Mouse (Mus musculus): ENCODE results near the gene Spata2.

The Spata2 gene
- long read RNA-seq, experiment 1, partial matches to known transcripts = 0 of 2 reads
- long read RNA-seq, experiment 1, other reads (novel, unspliced or antisense) = 2 of 2 reads
- long read RNA-seq, experiment 2, full-length matches to known transcripts = 1 of 4 reads
- long read RNA-seq, experiment 2, partial matches to known transcripts = 0 of 4 reads
- long read RNA-seq, experiment 2, other reads (novel, unspliced or antisense) = 3 of 4 reads

DNA sequence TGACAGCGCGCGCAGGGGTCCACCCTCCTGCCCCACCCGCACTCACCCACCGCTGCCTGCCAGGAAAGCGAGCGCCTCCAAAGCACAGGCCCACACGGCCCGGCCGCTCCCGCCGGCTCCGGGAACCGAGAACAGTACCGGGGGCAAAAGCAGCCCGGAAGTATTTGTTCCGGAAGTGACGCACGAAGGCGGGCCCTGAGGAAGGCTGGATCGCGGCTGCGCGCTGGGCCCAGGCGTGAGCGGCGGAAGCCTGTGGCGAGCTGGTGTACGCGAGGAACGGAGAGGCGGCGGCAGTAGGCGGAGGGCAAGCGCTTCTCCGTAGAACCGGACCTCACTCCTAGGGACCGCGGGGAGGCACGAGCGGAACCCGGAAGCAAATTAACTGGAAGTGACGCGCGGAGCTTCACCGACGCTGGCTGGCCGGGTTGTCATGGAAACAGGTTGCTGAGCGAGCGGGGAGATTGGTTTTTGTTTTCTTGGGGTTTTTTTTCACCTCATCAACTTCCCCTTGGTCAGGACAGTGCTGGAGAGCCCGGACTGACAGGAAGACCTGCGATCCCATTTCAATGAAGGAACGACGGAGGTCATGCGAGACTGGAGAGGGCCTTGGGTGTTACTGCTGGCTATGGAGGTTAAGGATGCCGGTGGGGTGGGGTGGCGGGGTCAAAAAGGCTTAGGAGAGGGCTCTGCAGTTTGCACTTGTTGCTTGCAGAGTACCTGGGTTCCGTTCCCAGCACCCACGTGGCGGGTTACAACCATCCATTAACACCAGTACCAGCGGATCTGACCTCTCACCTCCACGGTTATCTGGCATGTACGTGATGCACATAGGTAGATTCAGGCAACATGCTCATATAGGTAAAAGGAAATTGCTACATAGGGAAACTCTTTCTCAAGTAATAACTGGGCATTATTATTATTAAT, at the start of gene Spata2:
Gene Spata2 (minus strand): TSS at position 175 of the 924 bp plus-strand sequence.
- intact Hi-C loops (cut with DNase I) = no loop called here

DNA sequence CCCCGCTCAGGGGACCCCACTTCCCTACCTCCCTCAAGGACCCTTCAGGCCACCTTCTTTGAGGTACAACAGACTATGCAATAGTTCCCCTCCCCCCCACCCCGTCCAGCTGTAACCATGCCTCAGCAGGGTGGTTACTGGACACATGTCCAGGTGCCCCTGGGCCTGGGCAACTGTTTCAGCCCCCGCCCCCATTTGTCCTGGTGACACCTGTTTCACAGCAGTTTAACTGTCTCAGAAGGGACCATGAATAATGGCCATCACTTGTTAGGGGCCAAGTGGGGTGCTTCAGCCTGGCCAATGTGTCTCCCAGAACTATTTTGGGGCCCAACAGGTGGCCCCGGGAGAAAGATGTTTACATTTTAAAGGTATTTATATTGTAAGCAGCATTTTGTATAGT, 49.7 kb upstream of the Spata2 start:
- intact Hi-C loops (cut with DNase I) = no loop called here

GRCm38 (mm10) chr2:167541761-167542160, 49.1 kb upstream of the Spata2 start:
- intact Hi-C loops (cut with DNase I) = no loop called here

DNA sequence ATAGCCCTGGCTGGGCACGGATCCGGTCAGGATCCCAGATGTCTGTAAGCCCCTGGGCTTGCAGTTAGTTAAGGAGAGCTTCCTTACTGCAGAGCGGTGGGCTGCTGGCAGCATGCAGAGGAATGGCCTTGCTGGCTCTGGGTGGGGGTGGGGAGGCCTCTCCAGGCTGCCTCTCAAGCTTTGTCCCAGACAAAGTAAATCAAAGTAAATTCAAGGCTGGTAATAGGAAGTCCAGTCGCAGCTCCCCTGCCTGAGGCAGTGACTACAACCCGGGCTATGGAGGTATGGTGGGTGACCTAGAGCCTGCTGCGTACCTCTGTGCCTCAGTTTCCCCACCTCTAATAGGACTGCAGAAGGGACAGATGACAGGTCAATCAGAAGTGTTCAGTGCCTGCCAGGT, 48.6 kb upstream of the Spata2 start:
- intact Hi-C loops (cut with DNase I) = no loop called here

GRCm38 (mm10) chr2:167540477-167541110, 47.9 kb upstream of the Spata2 start:
- intact Hi-C loops (cut with DNase I) = no loop called here

DNA sequence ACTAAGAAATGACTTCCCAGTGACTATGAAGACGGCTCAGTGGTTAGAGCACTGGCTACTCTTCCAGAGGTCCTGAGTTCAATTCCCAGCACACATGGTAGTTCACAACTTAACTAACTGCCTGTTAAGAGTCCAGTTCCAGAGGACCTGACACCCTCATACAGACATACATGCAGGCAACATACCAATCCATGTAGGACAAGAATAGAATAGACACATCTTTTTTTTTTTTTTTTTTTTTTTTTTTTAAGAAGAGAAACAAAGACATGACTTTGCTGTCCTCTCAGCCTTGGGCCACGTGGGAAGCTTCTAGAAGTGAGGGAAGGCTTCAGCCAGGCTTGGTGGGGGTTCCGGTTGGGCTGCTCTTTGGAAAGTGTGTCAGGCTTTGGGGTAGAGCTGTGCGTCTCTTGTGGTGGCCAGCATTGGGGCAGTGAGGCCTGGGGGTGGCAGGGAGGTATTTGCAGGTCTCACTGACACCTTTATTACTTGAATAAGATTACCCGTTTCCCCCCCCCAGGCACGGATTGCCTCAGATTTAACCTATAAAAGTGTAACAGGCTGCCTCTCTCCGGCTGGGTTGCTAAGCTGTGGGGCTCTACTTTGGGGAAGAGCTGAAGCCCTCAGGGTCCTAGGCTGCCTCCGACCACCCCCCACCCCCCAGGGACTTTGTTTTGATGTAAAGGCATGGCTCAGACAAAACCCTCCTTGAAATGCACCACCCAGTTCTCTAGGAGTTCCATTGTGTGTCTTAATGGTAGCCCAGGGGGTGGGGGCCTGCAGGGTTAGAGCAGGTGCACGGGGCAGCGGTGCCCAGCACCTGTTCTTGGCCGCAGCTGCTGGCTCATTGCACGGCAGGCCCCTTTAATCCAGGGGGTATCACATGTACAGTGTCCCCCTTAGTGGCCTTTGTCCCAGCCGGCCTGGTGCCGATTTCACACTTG, 47.1 kb upstream of the Spata2 start:
- intact Hi-C loops (cut with DNase I) = loop anchor here (10.0 kb wide), 1 partner anchor 365 kb away; no protein-coding TSS in a partner anchor

GRCm38 (mm10) chr2:167538671-167539306, 46.1 kb upstream of the Spata2 start:
- intact Hi-C loops (cut with DNase I) = loop anchor here (10.0 kb wide), 1 partner anchor 366 kb away; no protein-coding TSS in a partner anchor

DNA sequence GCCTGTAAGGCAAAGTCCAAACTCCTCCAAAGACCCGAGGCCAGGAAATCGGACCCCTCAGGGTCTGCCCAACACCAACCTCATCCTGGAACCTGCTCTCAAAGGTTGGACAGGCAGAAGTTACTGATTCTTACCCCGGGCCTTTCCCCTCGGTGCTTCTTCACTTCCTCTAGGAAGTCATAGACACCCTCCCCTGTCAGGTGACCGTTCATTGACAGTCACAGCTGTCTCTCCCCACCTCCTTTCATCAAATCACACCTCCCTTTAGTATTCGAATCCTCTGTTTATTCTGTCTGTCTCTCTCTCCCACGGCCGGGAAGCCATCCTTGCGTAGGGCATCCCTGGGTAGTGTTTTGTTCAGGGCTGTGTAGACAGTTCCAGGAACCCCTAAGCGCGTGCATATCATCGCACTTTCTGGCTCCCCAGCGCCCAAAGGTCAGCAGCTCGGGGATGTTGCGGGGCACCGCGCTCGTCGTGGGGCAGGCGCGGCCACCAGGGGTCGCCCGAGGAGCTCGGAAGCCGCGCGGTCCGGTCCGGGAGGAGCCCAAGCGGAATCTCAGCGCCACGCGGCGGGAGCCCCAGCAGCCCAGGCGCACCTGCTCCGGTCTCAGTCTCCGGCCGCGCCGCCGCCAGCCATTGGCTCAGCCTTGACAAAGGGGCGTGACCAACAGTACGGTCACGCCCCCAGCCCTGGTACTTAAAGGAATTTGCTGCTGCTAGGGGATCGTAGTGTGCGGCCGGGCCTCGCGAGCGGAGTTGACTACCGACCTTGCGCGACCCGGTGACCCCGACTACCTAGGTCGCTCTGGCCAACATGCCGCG, 45.0 kb upstream of the Spata2 start, which contains the start of gene Snai1:
Gene Snai1 (plus strand): TSS at position 720 of the 822 bp plus-strand sequence.
- intact Hi-C loops (cut with DNase I) = loop anchor here (1.0 to 10.0 kb wide), 2 partner anchors 68 to 367 kb away; no protein-coding TSS in a partner anchor

GRCm38 (mm10) chr2:167536320-167536945, 43.7 kb upstream of the Spata2 start:
- intact Hi-C loops (cut with DNase I) = loop anchor here (10.0 kb wide), 1 partner anchor 368 kb away; no protein-coding TSS in a partner anchor

DNA sequence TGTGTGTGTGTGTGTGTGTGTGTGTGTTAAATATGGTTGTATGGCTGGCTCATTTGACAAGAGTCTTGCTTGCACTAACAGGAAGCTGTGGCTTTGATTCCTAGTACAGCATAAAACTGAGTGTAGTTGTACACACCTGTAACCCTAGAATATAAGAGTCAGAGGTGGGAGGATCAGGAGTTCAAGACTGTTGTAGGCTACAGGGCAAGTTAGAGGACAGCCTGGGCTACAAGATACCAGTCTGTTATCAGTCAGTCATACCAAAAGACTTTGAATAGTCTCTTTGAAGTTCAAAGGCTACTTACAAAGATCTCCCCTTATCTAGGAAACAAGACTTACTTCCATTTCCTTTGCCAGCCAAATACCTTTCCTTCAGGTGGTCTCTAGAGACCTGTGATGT, 41.2 kb upstream of the Spata2 start:
- intact Hi-C loops (cut with DNase I) = loop anchor here (2.0 to 10.0 kb wide), 2 partner anchors 145 to 371 kb away; no protein-coding TSS in a partner anchor

GRCm38 (mm10) chr2:167532131-167532530, 39.4 kb upstream of the Spata2 start:
- intact Hi-C loops (cut with DNase I) = loop anchor here (2.0 to 10.0 kb wide), 2 partner anchors 147 to 373 kb away; no protein-coding TSS in a partner anchor

DNA sequence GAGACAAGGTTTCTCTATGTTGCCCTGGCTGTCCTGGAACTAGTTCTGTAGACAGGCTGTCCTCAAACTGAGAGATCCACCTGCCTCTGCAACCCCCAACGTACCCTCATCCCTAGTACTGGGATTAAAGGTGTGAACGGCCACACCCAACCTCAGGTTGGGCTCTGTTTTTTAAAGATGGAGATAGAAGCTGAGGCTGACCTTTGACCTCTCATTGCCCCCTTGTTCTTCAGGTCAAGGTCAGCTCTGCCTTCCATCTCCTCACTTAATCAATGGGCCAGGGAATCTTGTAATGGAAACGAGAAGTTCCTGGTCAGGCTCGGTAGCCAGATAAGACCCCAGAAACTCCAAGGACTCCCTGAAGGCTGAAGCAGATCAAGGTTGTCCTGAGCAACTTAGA, 37.8 kb upstream of the Spata2 start:
- intact Hi-C loops (cut with DNase I) = loop anchor here (10.0 kb wide), 1 partner anchor 374 kb away; no protein-coding TSS in a partner anchor

DNA sequence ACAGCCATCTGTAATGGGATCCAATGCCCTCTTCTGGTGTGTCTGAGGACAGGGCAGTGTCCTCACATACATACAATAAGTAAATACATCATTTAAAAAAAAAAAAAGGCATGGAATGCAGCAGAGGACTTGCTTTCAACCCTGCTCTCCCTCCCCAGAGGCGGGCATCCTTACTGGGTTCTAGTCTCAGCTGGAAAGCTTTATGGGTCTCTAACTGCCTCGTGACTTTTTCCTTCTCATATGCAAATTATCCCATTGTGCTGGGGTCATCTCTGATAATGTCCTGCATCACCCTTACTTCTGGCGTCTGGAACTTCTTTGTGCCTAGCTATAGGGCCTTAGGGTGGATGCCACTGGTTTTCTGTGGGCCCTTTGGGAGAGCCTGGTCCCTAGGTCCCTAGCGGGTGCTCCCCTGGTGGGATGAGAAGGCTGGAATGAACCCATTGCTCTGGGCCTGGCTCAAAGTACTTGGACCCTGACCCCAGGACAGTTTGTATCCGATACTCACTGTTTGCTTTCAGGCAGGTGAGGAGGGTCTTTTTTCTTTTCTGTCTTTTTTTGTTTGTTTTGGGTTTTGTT, 37.3 kb upstream of the Spata2 start:
- intact Hi-C loops (cut with DNase I) = loop anchor here (10.0 kb wide), 1 partner anchor 375 kb away; no protein-coding TSS in a partner anchor

GRCm38 (mm10) chr2:167528278-167528677, 35.6 kb upstream of the Spata2 start:
- intact Hi-C loops (cut with DNase I) = no loop called here

DNA sequence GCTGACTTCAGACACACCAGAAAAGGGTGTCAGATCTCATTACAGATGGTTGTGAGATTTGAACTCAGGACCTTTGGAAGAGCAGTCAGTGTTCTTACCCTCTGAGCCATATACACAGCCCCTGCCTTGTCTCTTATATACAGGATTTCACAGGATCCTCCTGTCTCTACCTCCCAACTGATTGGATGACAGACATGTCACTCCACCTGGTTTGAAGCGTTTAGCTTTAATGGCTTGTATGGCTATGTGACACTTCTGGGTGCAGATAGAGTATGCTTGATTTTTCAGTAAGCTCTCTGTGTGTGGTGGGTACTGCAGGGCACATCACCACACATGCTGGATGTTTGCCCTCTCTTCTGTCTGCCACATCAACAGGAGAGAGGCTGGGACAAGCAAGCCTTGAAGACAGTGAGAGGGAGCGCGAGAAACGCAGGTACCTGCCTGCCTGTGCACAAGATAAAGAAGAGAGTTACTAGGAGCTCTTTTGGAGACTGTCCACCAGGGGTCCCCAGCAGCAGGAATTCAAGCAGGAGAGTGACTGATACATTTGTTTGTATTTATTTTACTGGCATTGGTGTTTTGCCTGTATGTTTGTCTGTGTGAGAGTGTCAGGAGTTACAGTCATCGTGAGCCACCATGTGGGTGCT, 27.0 kb upstream of the Spata2 start:
- intact Hi-C loops (cut with DNase I) = no loop called here

GRCm38 (mm10) chr2:167515688-167516087, 23.0 kb upstream of the Spata2 start:
- intact Hi-C loops (cut with DNase I) = no loop called here

DNA sequence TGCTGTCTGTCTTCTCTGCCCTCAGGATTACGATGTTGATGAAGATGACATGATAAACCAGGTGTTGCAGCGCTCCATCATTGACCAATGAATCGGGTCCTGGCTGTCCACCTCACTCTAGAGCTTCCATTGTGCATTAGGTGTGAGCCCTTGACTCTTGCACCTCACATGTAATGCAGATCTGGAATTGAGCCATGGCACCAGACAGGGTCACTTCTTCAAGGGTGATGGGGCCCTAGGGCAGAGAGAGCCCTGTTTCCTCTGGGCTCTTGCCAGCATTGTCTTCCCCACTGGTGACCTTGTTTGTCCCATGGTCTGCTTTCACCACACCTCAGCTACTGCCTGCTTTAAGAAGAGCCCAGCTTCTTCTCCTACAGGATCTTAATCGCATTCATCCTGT, 22.0 kb upstream of the Spata2 start:
- intact Hi-C loops (cut with DNase I) = no loop called here

Data from adrenal gland (tissue).